Mouse (Mus musculus) MEL (cell line): ENCODE measurements around the gene Smyd3. TPM values are rescaled to one million over a fixed set of nuclear protein-coding genes. Genes with fewer than 3 reads are reported as not detected.
A peak's percentile ranks its signal among the peaks of the same experiment; 100 is the strongest.

Experiments
- DNase-seq: peaks from one replicate; pipeline ENCODE4 v3.0.0; 2011; ENCODE audit warnings: low read depth, low spot score
- H3K27ac ChIP-seq: 2 replicates; pipeline ENCODE4 v1.5.1; 2012; ENCODE audit warnings: low read depth, mild to moderate bottlenecking, control low read depth, low read length, moderate library complexity; ENCODE audit not compliant: control insufficient read depth
- H3K27me3 ChIP-seq, 2 experiments: fragments of 150-350 bp in 1 of 2; sonication (generic) in 1 of 2; 2 replicates each; pipeline ENCODE4 v1.6.1; 2012; ENCODE audit warnings: low read length in 2 of 2, mild to moderate bottlenecking in 2 of 2, improper control_type of control experiment in 1 of 2, moderate library complexity in 1 of 2; ENCODE audit not compliant: insufficient read depth in 2 of 2, control insufficient read depth in 1 of 2
- H3K36me3 ChIP-seq, 2 experiments: 2 replicates each; pipeline ENCODE4 v1.6.1; 2012 to 2014; ENCODE audit warnings: low read length in 2 of 2, improper control_type of control experiment in 1 of 2, inconsistent platforms in 1 of 2, mild to moderate bottlenecking in 1 of 2; ENCODE audit not compliant: insufficient read depth in 2 of 2, control insufficient read depth in 1 of 2
- H3K4me1 ChIP-seq, 2 experiments: fragments of 150-350 bp in 1 of 2; sonication (generic) in 1 of 2; 2 replicates each; pipeline ENCODE4 v1.6.1; 2012; ENCODE audit warnings: low read length in 2 of 2, improper control_type of control experiment in 1 of 2, mild to moderate bottlenecking in 1 of 2; ENCODE audit not compliant: insufficient read depth in 2 of 2, control insufficient read depth in 1 of 2
- H3K4me3 ChIP-seq, 2 experiments: fragments of 150-350 bp in 1 of 2; sonication (generic) in 1 of 2; 2 replicates each; pipeline ENCODE4 v1.5.1; 2012; ENCODE audit warnings: low read depth in 2 of 2, low read length in 2 of 2, mild to moderate bottlenecking in 2 of 2, moderate library complexity in 2 of 2, control low read depth in 1 of 2, improper control_type of control experiment in 1 of 2; ENCODE audit not compliant: control insufficient read depth in 1 of 2, insufficient read depth in 1 of 2
- H3K79me2 ChIP-seq: 2 replicates; pipeline ENCODE4 v1.6.1; 2012; ENCODE audit warnings: mild to moderate bottlenecking, low read length, moderate library complexity; ENCODE audit not compliant: control insufficient read depth, poor library complexity, insufficient read depth
- H3K9ac ChIP-seq: 2 replicates; pipeline ENCODE4 v1.6.1; 2012; ENCODE audit warnings: low read depth, mild to moderate bottlenecking, control low read depth, low read length, moderate library complexity; ENCODE audit not compliant: control insufficient read depth, poor library complexity, severe bottlenecking
- H3K9me3 ChIP-seq: fragments of 150-350 bp; sonication (generic); replicated peaks from 2 replicates; pipeline ENCODE4 v1.6.1; 2012; ENCODE audit warnings: mild to moderate bottlenecking, low read length, improper control_type of control experiment, moderate library complexity; ENCODE audit not compliant: insufficient read depth
- BHLHE40 ChIP-seq: IDR thresholded peaks from 2 replicates; pipeline ENCODE4 v1.6.1; 2012; ENCODE audit warnings: low read depth, mild to moderate bottlenecking, inconsistent platforms, low read length, improper control_type of control experiment, borderline replicate concordance
- CHD1 ChIP-seq: IDR thresholded peaks from 2 replicates; pipeline ENCODE4 v1.6.1; 2012; ENCODE audit warnings: low read depth, mild to moderate bottlenecking, inconsistent platforms, low read length, improper control_type of control experiment
- CHD2 ChIP-seq: IDR thresholded peaks from 2 replicates; pipeline ENCODE4 v1.6.1; 2011; ENCODE audit warnings: low read length, improper control_type of control experiment
- CTCF ChIP-seq, 3 experiments: IDR thresholded peaks in 2 of 3; conservative IDR thresholded peaks in 1 of 3; 2 replicates each; pipeline ENCODE4 v1.5.1; 2011 to 2012; ENCODE audit warnings: low read length in 3 of 3, low read depth in 2 of 3, mild to moderate bottlenecking in 2 of 3, improper control_type of control experiment in 1 of 3, inconsistent platforms in 1 of 3, mixed read lengths in 1 of 3, moderate library complexity in 1 of 3; ENCODE audit not compliant: control insufficient read depth in 1 of 3, insufficient read depth in 1 of 3, poor library complexity in 1 of 3, severe bottlenecking in 1 of 3
- EP300 ChIP-seq, 2 experiments: IDR thresholded peaks; 2 replicates each; pipeline ENCODE4 v1.6.1; 2011; ENCODE audit warnings: improper control_type of control experiment in 2 of 2, low read length in 2 of 2, low read depth in 1 of 2, mild to moderate bottlenecking in 1 of 2
- ETS1 ChIP-seq: IDR thresholded peaks from 2 replicates; pipeline ENCODE4 v1.6.1; 2012; ENCODE audit warnings: low read depth, mild to moderate bottlenecking, inconsistent platforms, low read length, improper control_type of control experiment, moderate library complexity
- HCFC1 ChIP-seq: IDR thresholded peaks from 2 replicates; pipeline ENCODE4 v1.6.1; 2012; ENCODE audit warnings: low read depth, mild to moderate bottlenecking, inconsistent platforms, low read length, improper control_type of control experiment, moderate library complexity
- MAFK ChIP-seq: IDR thresholded peaks from 2 replicates; pipeline ENCODE4 v1.6.1; 2011; ENCODE audit warnings: low read depth, mild to moderate bottlenecking, low read length, improper control_type of control experiment, borderline replicate concordance
- MAX ChIP-seq: IDR thresholded peaks from 2 replicates; pipeline ENCODE4 v1.6.1; 2011; ENCODE audit warnings: low read length, improper control_type of control experiment
- MYC ChIP-seq: IDR thresholded peaks from 2 replicates; pipeline ENCODE4 v1.6.1; 2011; ENCODE audit warnings: low read depth, mild to moderate bottlenecking, low read length, improper control_type of control experiment, moderate library complexity
- NRF1 ChIP-seq: IDR thresholded peaks from 2 replicates; pipeline ENCODE4 v1.6.1; 2014; ENCODE audit warnings: low read depth, mild to moderate bottlenecking, inconsistent platforms, low read length, improper control_type of control experiment, moderate library complexity; ENCODE audit not compliant: poor library complexity, insufficient read depth, severe bottlenecking
- SIN3A ChIP-seq: IDR thresholded peaks from 2 replicates; pipeline ENCODE4 v1.6.1; 2012; ENCODE audit warnings: low read length, improper control_type of control experiment, inconsistent platforms
- TAL1 ChIP-seq: IDR thresholded peaks from 2 replicates; pipeline ENCODE4 v1.6.1; 2012; ENCODE audit warnings: mild to moderate bottlenecking, inconsistent platforms, low read length, moderate library complexity, mixed read lengths
- USF1 ChIP-seq: IDR thresholded peaks from 2 replicates; pipeline ENCODE4 v1.6.1; 2014; ENCODE audit warnings: low read depth, mild to moderate bottlenecking, inconsistent platforms, low read length, improper control_type of control experiment, moderate library complexity
- USF2 ChIP-seq, 2 experiments: IDR thresholded peaks; 2 replicates each; pipeline ENCODE4 v1.6.1; 2011 to 2012; ENCODE audit warnings: improper control_type of control experiment in 2 of 2, low read length in 2 of 2, borderline replicate concordance in 1 of 2, inconsistent platforms in 1 of 2, low read depth in 1 of 2, mild to moderate bottlenecking in 1 of 2; ENCODE audit not compliant: insufficient read depth in 1 of 2
- ZNF384 ChIP-seq: IDR thresholded peaks from 2 replicates; pipeline ENCODE4 v1.6.1; 2012; ENCODE audit warnings: low read depth, mild to moderate bottlenecking, inconsistent platforms, low read length, improper control_type of control experiment
- polyA plus RNA-seq, 2 experiments: library from polyadenylated mRNA; stranded (reverse) in 1 of 2; unstranded in 1 of 2; fragments of >175 nt in 1 of 2; fragments of >200 nt in 1 of 2; gene quantifications; 2 replicates each; pipeline versions ENCODE4 v1.2.1 to v1.2.4; 2012; ENCODE audit warnings: low replicate concordance in 2 of 2, low read depth in 1 of 2; ENCODE audit not compliant: insufficient read length in 2 of 2, insufficient read depth in 1 of 2, missing spikeins in 1 of 2
- total RNA-seq: library from RNA; depleted of rRNA; stranded (reverse); fragments of 300-350 nt; gene quantifications from 2 replicates; pipeline ENCODE4 v1.2.3, GENCODE M21; 2012

Smyd3 gene
- total and polyA plus RNA-seq, 3 experiments: 13.3 to 18.2 TPM; not detected in 1

- H3K27me3 ChIP-seq: no peaks in the 10 kb centered on the region
- no peak for DNase-seq
- H3K36me3 ChIP-seq: peaks cover 0 to 32% of the 10 kb centered on the region in 2 experiments; a peak in 2 of 4 replicates
- H3K4me3 ChIP-seq: no peak overlapping the region
- no peaks in the 10 kb centered on the region for H3K9me3 ChIP-seq
- TF ChIP-seq USF2 (IDR thresholded peaks at IDR 0.05; ENCODE audit: borderline replicate concordance in 1 of 2, insufficient read depth in 1 of 2, low read depth in 1 of 2, low read length in 2 of 2): no peak
- TF ChIP-seq MYC: no peak
- no peak for TF ChIP-seq ETS1
- no peak for TF ChIP-seq HCFC1
- TF ChIP-seq BHLHE40: no peak
- no peak for TF ChIP-seq USF1
- no peak for TF ChIP-seq EP300 (IDR thresholded peaks at IDR 0.05; ENCODE audit: low read depth in 1 of 2, low read length in 2 of 2)
- TF ChIP-seq CHD1: no peak
- TF ChIP-seq NRF1: no peak
- TF ChIP-seq MAFK: no peak
- no peak for TF ChIP-seq TAL1
- no peak for TF ChIP-seq SIN3A
- no peak for TF ChIP-seq ZNF384
- TF ChIP-seq MAX: no peak
- TF ChIP-seq CTCF (IDR thresholded peaks at IDR 0.05 in 2 of 3, conservative IDR thresholded peaks at IDR 0.05 in 1 of 3; ENCODE audit: control insufficient read depth in 1 of 3, insufficient read depth in 1 of 3, low read depth in 2 of 3, low read length in 3 of 3, poor library complexity in 1 of 3, severe bottlenecking in 1 of 3): no peak
- peaks cover 16 to 25% of the 10 kb centered on the region in 2 experiments for H3K4me1 ChIP-seq
- H3K27ac ChIP-seq: no peak overlapping the region
- H3K79me2 ChIP-seq: peaks cover 6% of the 10 kb centered on the region; the same call in 1 of the 2 replicates
- H3K9ac ChIP-seq: no peak overlapping the region
Observed at GRCm38 (mm10) chr1:179556921-179557320, 39.1 kb upstream of the Smyd3 start.

GRCm38 (mm10) chr1:179553949-179554347, 36.1 kb upstream of the Smyd3 start:
- peaks cover 20 to 26% of the 10 kb centered on the region in 2 experiments for H3K4me1 ChIP-seq
- H3K9me3 ChIP-seq: no peaks in the 10 kb centered on the region
- peak; percentile 42 for DNase-seq
- H3K36me3 ChIP-seq: peaks cover 0 to 45% of the 10 kb centered on the region in 2 experiments; a peak in 2 of 4 replicates
- H3K27me3 ChIP-seq: no peaks in the 10 kb centered on the region
- no peak overlapping the region for H3K9ac ChIP-seq
- peaks cover 9% of the 10 kb centered on the region for H3K79me2 ChIP-seq
- no peak overlapping the region for H3K4me3 ChIP-seq
- H3K27ac ChIP-seq: no peak overlapping the region
- TF ChIP-seq TAL1: peak; percentile 33; the same call in 1 of the 2 replicates
- TF ChIP-seq CHD2: no peak
